22 mouse cellular contexts compared by ENCODE assay signal in genomic region chr12:56252612-56253444, GRCm38 (mm10).
A peak's percentile ranks its signal among the peaks of the same experiment; 100 is the strongest.
DNase-seq lines count a peak whose midpoint lies in the region; ATAC-seq and TF ChIP-seq lines count a peak whose summit lies in the region.
"Had no signal": no experiment of that assay in that cellular context is flagged by ENCODE, and none has a peak within 500 bp of the region (broad histone marks: within the 10 kb centered on the region; RNA-seq: fewer than 3 reads in every experiment).

No protein-coding gene starts in this region.

- no peaks in the 10 kb centered on the region for H3K4me1 ChIP-seq in stomach, embryonic 14.5 days (ENCODE audit: control insufficient read depth, insufficient read depth, low read length)
- H3K4me1 ChIP-seq in stomach, postnatal 0 days (replicated peaks; ENCODE audit: control insufficient read depth, insufficient read depth), result no peaks in the 10 kb centered on the region
- H3K4me1 ChIP-seq in midbrain, embryonic 14.5 days (ENCODE audit: control insufficient read depth, insufficient read depth, low read length), result peaks cover 17% of the 10 kb centered on the region; the same call in 1 of the 2 replicates
- H3K4me1 ChIP-seq: embryonic facial prominence, embryonic 15.5 days; heart, embryonic 10.5 days; hindbrain, embryonic 15.5 days; liver, embryonic 12.5 days had no signal

- no peaks in the 10 kb centered on the region for H3K36me3 ChIP-seq in stomach, embryonic 14.5 days (ENCODE audit: control insufficient read depth, insufficient read depth, low read length)
- no peaks in the 10 kb centered on the region for H3K36me3 ChIP-seq in stomach, postnatal 0 days (ENCODE audit: control insufficient read depth, insufficient read depth, low read length)
- no peaks in the 10 kb centered on the region for H3K36me3 ChIP-seq in midbrain, embryonic 14.5 days (ENCODE audit: control insufficient read depth, insufficient read depth, low read length)
- H3K36me3 ChIP-seq: embryonic facial prominence, embryonic 15.5 days; heart, embryonic 10.5 days; hindbrain, embryonic 15.5 days; limb, embryonic 13.5 days; liver, embryonic 12.5 days had no signal

- TF ChIP-seq CTCF in stomach, postnatal 0 days (IDR thresholded peaks at IDR 0.05; ENCODE audit: low read depth), result no peak

- no peak overlapping the region for H3K4me3 ChIP-seq in stomach, embryonic 14.5 days (ENCODE audit: low read depth, low read length)
- no peak overlapping the region for H3K4me3 ChIP-seq in stomach, postnatal 0 days (ENCODE audit: low read depth, low read length)
- H3K4me3 ChIP-seq in midbrain, embryonic 14.5 days (replicated peaks; ENCODE audit: low read depth, low read length), result no peak overlapping the region
- H3K4me3 ChIP-seq: embryonic facial prominence, embryonic 15.5 days; gastrocnemius, adult 2 months; heart, embryonic 10.5 days; hindbrain, embryonic 15.5 days; limb, embryonic 13.5 days; liver, embryonic 12.5 days had no signal

- intact Hi-C loops in heart, postnatal 10 days (cut with DNase I), result no loop called here
- intact Hi-C loops in left cerebral cortex, postnatal 10 days (cut with DNase I), result no loop called here

- no peak for TF ChIP-seq EP300 in stomach, postnatal 0 days (optimal IDR thresholded peaks at IDR 0.05)

- H3K4me2 ChIP-seq in stomach, embryonic 14.5 days (replicated peaks; ENCODE audit: low read depth, low read length), result no peak overlapping the region
- no peak overlapping the region for H3K4me2 ChIP-seq in stomach, postnatal 0 days (replicated peaks; ENCODE audit: low read depth)
- H3K4me2 ChIP-seq in midbrain, embryonic 14.5 days (ENCODE audit: low read length), result no peak overlapping the region
- H3K4me2 ChIP-seq: embryonic facial prominence, embryonic 15.5 days; hindbrain, embryonic 15.5 days; limb, embryonic 13.5 days; liver, embryonic 12.5 days had no signal

- peak; percentile 37; the same call in 1 of the 2 replicates for ATAC-seq in stomach, embryonic 14.5 days (ENCODE audit: insufficient number of reproducible peaks, insufficient read depth, low FRiP score, low read depth)
- ATAC-seq in stomach, postnatal 0 days (ENCODE audit: low FRiP score, low TSS enrichment), result no peak
- ATAC-seq in midbrain, embryonic 14.5 days (ENCODE audit: low FRiP score, low TSS enrichment), result peak; percentile 40; the same call in 1 of the 2 replicates
- ATAC-seq: liver, embryonic 12.5 days had no signal

- WGBS in stomach, embryonic 14.5 days, result 46% methylated on average over 7 of the region's 7 CpGs
- WGBS in stomach, postnatal 0 days, result 42% methylated on average over 7 of the region's 7 CpGs
- 22% methylated on average over 7 of the region's 7 CpGs for WGBS in midbrain, embryonic 14.5 days

- no peak overlapping the region for H3K27ac ChIP-seq in stomach, embryonic 14.5 days (ENCODE audit: low read length)
- no peak overlapping the region for H3K27ac ChIP-seq in stomach, postnatal 0 days (replicated peaks)
- H3K27ac ChIP-seq in midbrain, embryonic 14.5 days (replicated peaks; ENCODE audit: low read depth, low read length), result no peak overlapping the region
- H3K27ac ChIP-seq: embryonic facial prominence, embryonic 15.5 days; gastrocnemius, adult 2 months; heart, embryonic 10.5 days; hindbrain, embryonic 15.5 days; limb, embryonic 13.5 days; liver, embryonic 12.5 days had no signal

- H3K9me3 ChIP-seq in stomach, embryonic 14.5 days (ENCODE audit: control insufficient read depth, low read depth, low read length), result no peaks in the 10 kb centered on the region
- no peaks in the 10 kb centered on the region for H3K9me3 ChIP-seq in stomach, postnatal 0 days (ENCODE audit: control insufficient read depth, low read length)
- H3K9me3 ChIP-seq in midbrain, embryonic 14.5 days (ENCODE audit: control insufficient read depth, low read length), result no peaks in the 10 kb centered on the region
- H3K9me3 ChIP-seq: embryonic facial prominence, embryonic 15.5 days; heart, embryonic 10.5 days; hindbrain, embryonic 15.5 days; limb, embryonic 13.5 days; liver, embryonic 12.5 days had no signal

- H3K9ac ChIP-seq in stomach, embryonic 14.5 days (replicated peaks; ENCODE audit: low read depth, low read length), result no peak overlapping the region
- no peak overlapping the region for H3K9ac ChIP-seq in stomach, postnatal 0 days (ENCODE audit: low read length)
- H3K9ac ChIP-seq in midbrain, embryonic 14.5 days (replicated peaks; ENCODE audit: low read length), result no peak overlapping the region
- H3K9ac ChIP-seq: embryonic facial prominence, embryonic 15.5 days; hindbrain, embryonic 15.5 days; limb, embryonic 13.5 days; liver, embryonic 12.5 days had no signal

- DNase-seq in heart, adult 11 months, result peak; percentile 4
- DNase-seq in heart, postnatal 10 days, result no peak
- no peak for DNase-seq in stomach, postnatal 0 days (ENCODE audit: low spot score)
- DNase-seq in midbrain, embryonic 14.5 days, result peak; percentile 53
- DNase-seq in left cerebral cortex, adult 18-20 months (ENCODE audit: low spot score in 2 of 2), result no peak
- DNase-seq in left cerebral cortex, postnatal 10 days (ENCODE audit: extremely low spot score in 1 of 2, low spot score in 2 of 2), result no peak
- DNase-seq: adrenal gland, postnatal 36 days; cerebellum, adult 11 months; cerebellum, postnatal 10 days; gastrocnemius, adult 2 months; kidney, adult 2 months; kidney, postnatal 14 days; layer of hippocampus, postnatal 36 days; lung, adult 18-20 months; right cerebral cortex, postnatal 25 days; thymus, postnatal 25 days had no signal

- H3K27me3 ChIP-seq in stomach, embryonic 14.5 days (ENCODE audit: control insufficient read depth, insufficient read depth, low read length), result no peaks in the 10 kb centered on the region
- H3K27me3 ChIP-seq in stomach, postnatal 0 days (ENCODE audit: control insufficient read depth, insufficient read depth, low read length), result no peaks in the 10 kb centered on the region
- H3K27me3 ChIP-seq in midbrain, embryonic 14.5 days (ENCODE audit: control insufficient read depth, insufficient read depth, low read length), result no peaks in the 10 kb centered on the region
- H3K27me3 ChIP-seq: embryonic facial prominence, embryonic 15.5 days; hindbrain, embryonic 15.5 days; liver, embryonic 12.5 days had no signal

Comparison
In these comparisons a context has a peak if more than half of its experiments do, and no peak if none do; other contexts are left out.
1. DNase-seq: peak in heart, adult 11 months (single experiment) and midbrain, embryonic 14.5 days (single experiment); none in heart, postnatal 10 days (0 of 2), stomach, postnatal 0 days (single experiment), left cerebral cortex, adult 18-20 months (0 of 2) and left cerebral cortex, postnatal 10 days (0 of 2).